Mouse (Mus musculus): ENCODE measurements around the gene Mrap. TPM values are rescaled to one million over a fixed set of nuclear protein-coding genes. Genes with fewer than 3 reads are reported as not detected.
A peak's percentile ranks its signal among the peaks of the same experiment; 100 is the strongest.

Gene Mrap
- total RNA-seq, 1 experiment from 2014 or later: 542 TPM

DNA sequence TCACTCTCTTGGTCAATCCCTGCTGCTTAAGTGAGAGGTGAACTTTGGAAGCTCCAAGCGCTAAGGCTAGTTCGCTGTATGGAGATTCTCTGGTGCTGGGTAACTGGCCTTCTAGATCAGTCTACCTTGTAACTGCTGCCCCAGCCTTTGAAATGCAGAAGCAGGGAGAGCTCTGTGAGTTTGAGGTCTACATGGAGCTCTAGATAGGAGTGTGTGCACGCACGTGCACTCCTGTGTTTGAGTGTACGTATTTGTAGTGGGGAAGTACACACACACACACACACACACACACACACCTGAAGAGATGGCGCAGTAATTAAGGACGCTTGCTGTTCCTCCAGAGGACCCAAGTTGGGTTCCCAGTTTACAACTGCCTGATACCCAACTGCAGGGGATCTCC lies 10.2 kb downstream of the Mrap start:
- DNase-seq: no peak

DNA sequence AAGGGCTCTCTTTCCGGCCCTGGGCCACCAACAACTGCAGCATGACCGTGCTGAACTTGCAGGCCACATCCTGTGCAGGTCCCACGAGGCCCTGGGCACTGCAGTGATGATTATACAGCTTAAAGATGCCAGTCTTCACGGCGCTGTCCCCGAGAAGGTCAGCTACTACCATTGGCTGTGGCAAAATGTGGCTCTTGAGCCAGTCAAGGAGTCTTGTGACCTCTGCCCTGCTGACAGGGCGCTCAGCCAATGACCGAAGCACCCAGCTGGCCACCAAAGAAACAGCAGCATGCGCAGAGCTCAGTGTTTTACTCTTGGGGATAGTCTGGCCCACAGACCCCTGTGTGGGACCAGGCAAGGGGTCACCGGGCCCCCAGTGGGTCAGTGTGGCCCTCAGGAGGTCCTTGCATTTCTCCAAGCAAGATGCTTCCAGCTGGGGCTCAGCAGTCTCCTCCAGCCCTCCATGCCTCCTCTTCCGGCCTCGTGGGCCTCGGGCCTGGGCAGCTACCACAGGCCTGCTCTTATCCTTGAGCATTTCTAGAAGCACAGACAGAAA lies 15.5 kb downstream of the Mrap start:
- DNase-seq: peak; percentile 70

DNA sequence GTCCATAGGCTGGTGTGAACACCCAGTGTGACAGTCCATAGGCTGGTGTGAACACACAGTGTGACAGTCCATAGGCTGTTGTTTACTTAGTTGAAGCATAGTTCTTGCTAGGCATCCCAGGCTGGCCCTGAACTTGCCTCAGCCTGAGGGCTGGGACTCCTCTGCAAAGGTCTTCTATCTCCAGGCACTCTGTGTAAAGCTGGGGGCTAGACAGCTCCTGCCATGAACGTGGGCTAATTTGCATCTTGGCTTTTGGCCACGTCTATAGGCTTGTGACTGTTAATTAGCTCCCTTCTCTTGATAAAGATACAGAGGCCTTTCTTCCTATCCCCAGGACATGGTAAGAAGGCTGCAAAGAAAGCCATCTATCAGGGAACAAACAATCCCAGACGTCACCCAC lies 21.3 kb downstream of the Mrap start:
- no peak for DNase-seq

DNA sequence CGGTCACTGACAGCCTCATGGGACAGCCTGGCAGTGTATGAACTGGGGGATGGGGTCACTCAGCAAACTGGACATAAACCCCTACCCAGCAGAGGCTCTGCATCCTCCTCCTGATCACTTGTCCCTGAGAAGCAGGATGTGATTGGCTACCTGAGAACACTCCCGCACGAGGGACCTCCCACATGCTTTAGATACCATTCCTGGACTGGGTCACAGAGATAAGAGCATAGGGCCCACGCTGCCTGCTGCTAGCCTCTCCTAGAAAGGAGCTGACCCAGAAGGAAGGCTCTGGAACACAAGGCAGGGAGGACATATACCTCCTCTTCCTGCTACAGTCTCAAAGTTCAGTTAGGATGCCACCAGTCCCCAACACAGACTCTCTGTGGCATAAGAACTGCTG lies 22.5 kb downstream of the Mrap start:
- no peak for DNase-seq

DNA sequence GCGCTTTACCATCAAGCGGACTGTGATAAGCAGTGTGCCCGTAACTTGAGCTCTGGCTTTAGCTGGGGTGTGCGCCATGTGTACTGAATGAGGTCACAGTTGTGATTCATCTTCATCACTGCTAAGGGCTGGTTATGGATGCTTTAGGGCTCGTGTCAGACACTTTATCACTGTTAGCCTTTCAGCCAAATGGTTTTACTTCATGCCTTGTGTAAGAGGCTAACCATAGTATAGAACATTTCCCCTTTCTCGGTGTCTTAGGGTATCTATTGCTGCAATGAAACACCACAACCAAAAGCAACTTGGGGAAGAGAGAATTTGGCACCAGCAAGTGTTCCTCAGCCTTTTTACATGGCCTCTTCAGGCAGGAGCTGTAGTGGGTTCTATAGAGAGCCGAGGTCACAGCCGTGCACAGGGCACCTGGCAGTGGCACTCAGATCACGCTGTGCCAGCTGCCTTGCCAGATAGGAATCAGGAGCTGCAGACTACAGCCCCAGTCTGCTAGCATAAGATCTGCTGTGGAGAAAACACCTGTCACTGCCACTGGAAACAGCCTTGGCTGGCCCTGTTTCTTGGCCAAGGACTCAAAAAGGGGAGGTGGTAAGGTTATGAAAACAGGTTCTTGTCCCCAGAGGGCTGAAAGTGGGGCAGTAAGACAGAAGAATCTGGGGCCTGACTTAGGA lies 27.3 kb downstream of the Mrap start:
- DNase-seq: peak; percentile 76

DNA sequence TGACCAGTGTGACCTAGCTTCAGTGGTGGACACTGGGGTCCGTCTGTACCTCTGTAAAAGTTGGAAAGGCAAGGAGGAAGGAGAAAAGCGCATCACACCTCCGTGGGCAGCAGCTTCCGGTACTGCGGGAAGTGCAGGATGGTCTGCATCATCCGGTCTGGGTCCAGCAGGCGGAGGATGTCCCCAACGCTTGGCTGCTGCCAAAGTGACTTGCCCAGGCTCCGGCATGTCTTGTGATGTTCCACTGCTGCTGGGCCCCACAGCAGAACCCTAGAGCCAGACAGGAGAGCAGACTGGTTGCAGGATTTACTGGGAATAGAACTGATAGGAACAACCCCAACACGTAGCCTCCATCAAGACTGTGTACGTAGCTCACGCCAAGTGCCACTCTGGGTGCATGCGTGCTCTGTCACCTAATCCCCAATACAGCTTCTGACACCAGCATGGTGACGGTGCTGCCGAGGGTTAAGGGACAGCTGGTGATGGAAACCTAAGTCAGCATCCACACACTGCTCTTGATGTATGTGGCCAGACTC lies 29.0 kb downstream of the Mrap start:
- no peak for DNase-seq

DNA sequence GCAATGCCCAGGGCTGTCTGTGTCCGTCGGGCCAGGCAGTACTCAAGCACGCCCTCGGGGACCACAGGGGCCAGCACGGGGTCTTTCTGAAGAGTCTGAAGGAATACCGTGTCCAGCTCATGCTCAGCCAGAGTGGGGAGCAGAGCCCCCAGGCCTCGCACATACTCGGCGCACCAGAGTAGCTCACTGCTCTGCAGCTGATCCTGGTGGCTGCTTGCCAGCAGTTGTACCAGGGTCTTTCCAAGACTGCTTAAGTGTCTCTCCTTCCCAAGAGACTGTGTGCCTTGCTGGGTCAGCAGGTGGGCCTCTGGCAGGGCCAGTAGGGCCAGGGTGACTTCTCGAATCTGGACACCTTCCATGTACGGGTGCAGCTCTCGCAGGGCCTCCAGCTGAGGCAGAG lies 36.2 kb downstream of the Mrap start:
- DNase-seq: no peak

DNA sequence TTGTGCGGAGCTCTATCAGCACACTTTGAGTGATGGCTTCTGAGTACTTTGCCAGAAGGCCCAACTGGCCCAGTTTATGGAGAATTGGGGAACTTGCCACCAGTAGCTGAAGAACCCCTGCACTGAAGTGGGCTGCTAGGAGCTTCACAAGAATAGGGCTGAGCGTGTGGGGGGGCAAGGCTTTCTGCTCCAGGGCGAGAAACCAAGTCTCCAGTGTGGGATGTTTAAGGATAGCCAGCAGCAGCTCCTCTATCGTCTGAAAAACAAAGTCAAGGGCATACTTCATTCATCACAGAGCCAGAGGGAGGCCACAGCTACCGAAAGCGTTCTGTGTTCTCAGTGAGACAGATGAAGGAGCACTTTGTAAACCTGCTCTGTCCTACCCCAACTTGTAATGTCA lies 36.6 kb downstream of the Mrap start:
- DNase-seq: peak; percentile 44

DNA sequence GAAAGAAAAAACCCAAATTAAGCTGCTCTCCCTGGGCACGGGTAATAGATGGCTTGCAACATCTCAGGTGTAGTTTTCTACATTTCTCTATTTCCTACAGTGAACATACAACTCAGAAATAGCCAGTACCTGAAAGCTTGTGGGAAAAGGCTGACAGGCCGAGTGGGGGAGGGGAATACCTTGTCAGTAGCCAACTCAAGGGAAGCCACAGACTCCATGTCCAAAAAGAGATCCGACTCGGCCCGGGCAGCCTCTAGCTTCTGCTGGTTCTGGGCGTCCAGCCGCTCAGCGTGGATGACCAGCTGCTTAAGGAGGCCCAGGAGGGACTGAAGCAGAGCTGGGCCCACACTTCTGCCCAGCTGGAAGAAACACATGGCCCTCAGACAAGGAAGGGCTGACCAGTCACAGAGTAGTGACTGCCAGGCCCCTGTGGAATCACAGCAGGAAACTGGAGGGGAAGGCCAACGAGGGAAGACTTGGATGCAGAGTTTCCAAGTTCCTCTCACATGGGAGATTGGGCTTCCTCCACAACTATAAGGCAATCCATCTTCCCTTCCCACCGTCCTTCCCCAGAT lies 38.0 kb downstream of the Mrap start:
- no peak for DNase-seq

DNA sequence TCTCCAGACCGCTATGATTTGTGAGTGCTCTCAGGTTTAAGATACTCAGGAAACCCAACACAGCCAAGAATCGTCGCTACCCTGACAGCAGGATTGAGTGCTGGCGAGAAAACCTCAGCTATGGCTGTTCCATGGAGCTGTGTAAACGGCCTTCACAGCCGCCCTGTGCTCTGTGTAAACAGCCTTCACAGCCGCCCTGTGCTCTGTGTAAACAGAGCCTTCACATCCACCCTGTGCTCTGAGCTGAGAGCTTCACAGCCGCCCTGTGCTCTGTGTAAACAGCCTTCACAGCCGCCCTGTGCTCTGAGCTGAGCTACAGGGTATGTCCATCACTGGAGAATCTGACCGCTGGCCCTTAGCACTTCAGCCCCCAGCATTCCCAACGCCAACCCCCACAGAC lies 41.8 kb downstream of the Mrap start:
- no peak for DNase-seq

DNA sequence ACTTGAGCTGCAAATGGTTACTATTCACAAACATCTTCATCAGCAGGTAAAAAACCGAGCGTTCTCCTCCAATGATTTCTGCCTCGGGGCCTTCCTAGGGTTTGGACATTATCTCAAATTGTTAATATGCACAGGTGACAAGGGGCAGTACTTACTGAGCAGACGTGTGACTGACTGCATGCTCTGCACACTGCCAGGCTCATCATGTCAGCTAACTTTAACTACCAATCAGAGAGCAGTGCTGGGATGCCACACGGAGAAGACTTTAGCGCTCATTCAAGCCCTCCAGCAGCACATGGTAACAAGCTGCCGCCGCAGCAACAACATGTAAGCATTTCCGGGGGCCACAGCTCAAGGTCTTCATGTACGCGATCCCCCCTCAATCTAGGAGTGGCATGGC lies 45.3 kb downstream of the Mrap start:
- DNase-seq: no peak

DNA sequence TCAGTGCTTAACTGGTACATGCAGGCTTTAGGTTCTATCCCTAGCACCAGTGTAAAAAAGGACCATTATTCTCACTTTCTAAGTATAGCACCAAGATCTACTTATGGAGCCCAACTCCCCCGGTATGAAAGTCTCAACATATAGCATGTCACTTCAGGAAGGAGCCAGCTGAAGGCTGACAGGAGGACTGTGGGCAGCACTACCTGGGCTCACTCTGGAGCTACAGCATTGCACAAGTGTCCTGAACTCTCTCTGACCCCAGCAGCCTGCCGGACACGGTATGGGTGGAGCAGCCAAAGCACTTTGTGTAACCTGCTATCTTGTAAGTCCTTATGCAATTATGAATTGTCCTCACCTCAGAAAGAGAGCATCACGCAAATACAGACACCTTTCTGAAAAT lies 47.2 kb downstream of the Mrap start:
- DNase-seq: no peak

DNA sequence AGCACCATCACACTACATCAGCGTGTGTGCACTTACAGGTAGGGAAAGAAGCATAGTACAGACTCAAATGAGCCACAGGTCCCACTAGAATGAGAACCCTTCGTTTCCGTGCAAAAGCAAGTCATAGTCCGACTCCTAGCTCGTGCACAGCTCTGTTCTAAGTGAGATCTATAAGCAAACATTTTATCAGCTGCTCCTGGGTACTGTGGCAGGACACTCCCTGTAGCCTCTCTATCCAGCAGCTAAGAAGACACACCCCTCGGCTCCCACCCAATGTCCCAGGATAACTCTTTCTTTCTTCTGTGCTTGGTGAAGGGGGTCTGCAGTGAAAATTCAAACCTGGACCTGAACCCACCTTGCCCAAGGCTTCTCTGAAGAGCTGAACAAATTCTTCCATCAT lies 50.6 kb downstream of the Mrap start:
- no peak for DNase-seq

DNA sequence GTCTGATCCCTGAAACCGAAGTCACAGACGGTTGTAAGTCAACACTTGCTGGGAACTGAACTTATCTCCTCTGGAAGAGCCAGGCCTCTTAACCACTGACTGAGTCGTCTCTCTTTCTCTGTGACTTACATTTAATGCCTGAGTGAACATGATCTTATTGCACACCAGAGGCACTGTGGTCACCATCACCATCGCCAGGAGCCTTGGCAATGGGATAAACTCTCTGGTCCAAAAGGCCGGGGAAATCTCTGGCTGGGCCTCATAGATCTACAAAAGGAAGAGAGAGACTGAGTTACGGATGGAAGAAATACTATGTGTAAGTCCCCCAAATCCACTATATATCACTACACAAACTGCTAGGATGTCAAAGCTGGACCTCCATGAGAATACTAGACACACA lies 52.9 kb downstream of the Mrap start:
- no peak for DNase-seq

DNA sequence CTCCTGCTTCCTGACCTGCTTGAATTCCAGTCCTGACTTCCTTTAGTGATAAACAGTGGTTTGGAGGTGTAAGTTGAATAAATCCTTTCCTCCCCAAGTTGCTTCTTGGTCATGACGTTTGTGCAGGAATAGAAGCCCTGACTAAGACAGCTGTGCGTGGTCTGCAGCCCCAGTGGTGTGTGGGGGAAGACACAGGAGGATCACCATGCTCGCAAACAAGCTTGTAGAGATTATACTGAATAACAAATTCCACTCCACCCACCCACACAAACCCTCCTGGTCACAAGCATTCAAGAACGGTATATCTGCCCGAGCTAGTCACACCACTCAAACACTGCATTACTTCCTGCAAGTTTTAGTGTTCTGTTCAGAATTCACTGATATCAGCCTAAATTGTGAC lies 54.1 kb downstream of the Mrap start:
- DNase-seq: no peak

DNA sequence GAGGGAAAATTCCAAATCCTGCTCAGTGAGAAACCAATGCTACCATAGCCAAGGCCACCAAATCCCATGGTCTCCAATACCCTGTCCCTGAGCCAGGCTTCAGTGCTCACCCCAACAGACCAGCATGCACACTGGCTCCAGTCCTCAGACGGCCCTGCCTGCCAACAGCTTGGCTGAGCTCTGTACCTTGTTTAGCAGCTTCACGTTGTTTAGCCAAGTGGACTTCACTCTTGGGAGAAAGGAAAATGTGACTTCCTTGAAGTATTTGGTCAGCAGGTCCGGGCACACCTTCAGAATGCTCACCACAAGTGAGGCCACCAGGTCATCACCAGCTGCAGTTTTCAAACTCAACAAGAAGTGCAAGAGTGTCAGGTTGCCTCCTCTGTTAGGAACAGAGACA lies 54.5 kb downstream of the Mrap start:
- DNase-seq: peak; percentile 72

DNA sequence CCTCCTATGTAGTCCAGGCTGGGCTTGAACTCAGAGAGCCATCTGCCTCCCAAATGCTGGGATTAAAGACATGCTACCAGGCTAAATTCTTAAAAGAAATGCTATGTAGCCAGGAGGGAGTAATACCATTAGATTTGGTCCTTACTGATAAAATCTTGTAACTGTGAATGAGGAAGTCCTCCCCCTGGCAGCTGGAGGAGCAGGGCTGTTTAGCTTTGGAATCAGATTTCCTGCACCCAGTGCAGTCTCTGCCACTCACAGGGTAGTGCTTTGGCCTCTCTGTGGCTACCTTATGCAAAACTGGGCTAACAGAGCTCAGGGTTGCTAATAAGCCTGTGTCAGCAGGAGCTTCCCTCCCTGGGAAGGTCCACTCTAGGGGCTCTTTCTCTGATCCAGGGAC lies 56.7 kb downstream of the Mrap start:
- DNase-seq: no peak

DNA sequence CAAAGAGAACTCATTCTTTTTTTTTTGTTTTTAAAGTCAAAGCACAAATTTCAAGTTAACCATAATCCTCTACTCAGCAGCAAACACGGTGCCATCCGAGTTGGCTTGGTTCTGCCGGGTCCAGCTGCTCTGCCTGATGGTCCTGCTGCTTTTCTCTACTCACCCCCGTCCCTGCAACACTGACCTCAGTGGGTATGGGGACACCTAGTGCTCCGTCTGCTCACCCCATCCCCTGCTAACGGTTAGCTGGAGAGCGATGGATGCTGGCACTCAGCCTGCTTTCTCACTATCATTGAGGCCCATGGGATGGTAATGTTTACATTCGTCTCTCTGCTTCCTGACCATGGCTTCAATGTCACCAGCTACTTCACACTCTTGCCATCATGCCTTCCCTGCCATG lies 60.4 kb downstream of the Mrap start:
- no peak for DNase-seq

DNA sequence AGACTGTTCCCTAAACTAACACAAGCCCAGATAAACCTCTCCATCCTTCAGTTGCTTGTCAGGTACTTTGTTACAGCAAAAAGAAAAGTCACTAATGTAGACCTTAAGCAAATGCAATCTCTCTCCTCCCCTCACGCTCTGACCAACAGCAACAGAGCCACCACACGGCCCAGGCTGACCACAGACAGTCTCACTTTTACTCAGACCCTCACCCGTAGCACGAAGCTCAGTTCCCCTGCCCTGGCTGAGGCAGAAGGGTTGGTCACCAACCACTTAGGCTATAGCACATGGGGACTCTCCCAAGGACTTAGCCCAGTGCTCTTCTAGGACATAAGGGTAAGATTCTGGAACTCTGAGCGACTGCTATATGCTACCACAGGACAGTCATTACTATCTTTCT lies 60.8 kb downstream of the Mrap start:
- no peak for DNase-seq

Other genes starting within 250 kb of the Mrap start
- 7.4 and 8.6 TPM in 2 replicates for gene Mis18a, start 10.8 kb upstream of the Mrap start, total RNA-seq (2021)
- 16.4 and 17.0 TPM in 2 replicates for gene Urb1, start 72.2 kb downstream of the Mrap start, total RNA-seq (2021)
- 4.1 and 4.3 TPM in 2 replicates for gene Eva1c, start 88.5 kb downstream of the Mrap start, total RNA-seq (2021)
- gene Cfap298, start 196.9 kb downstream of the Mrap start, total RNA-seq (2021): 30.2 and 30.3 TPM in 2 replicates